Mouse (Mus musculus) retina, adult 2 months (tissue): Measurements from ENCODE around the gene Yap1.

Experiments
- DNase-seq: peaks from one replicate; pipeline ENCODE4 v3.0.0-alpha.2; 2012; ENCODE audit warnings: low read depth, low spot score

The Yap1 gene

GRCm38 (mm10) chr9:8004370-8004991, at the start of gene Yap1:
Gene Yap1 (minus strand): TSS chr9:8004596.
- peak; percentile 44 for DNase-seq

GRCm38 (mm10) chr9:8043044-8043387, 38.6 kb upstream of the Yap1 start:
- no peak for DNase-seq

GRCm38 (mm10) chr9:8042338-8043043, 38.1 kb upstream of the Yap1 start, which contains the start of gene Cfap300:
Gene Cfap300 (minus strand): TSS chr9:8042823.
- DNase-seq = peak; percentile 83

- DNase-seq = no peak
These were observed 31.1 kb upstream of the Yap1 start for GRCm38 (mm10) chr9:8035546-8035945.

GRCm38 (mm10) chr9:8035091-8035490, 30.7 kb upstream of the Yap1 start:
- no peak for DNase-seq

- DNase-seq = no peak
These were observed 29.7 kb upstream of the Yap1 start for GRCm38 (mm10) chr9:8034143-8034542.

- no peak for DNase-seq
These were observed 28.5 kb upstream of the Yap1 start for GRCm38 (mm10) chr9:8032847-8033246.

- no peak for DNase-seq
These were observed 14.2 kb upstream of the Yap1 start for GRCm38 (mm10) chr9:8018609-8019008.

- DNase-seq = no peak
These were observed 13.0 kb upstream of the Yap1 start for GRCm38 (mm10) chr9:8017253-8017913.

- no peak for DNase-seq
These were observed 810 bp downstream of the Yap1 start for GRCm38 (mm10) chr9:8003301-8004271.

- DNase-seq = no peak
These were observed 1.6 kb downstream of the Yap1 start for GRCm38 (mm10) chr9:8002806-8003205.

- no peak for DNase-seq
These were observed 3.0 kb downstream of the Yap1 start for GRCm38 (mm10) chr9:8001352-8001751.

GRCm38 (mm10) chr9:7994275-7994674, 10.1 kb downstream of the Yap1 start:
- DNase-seq = no peak

- DNase-seq = no peak
These were observed 11.7 kb downstream of the Yap1 start for GRCm38 (mm10) chr9:7992651-7993050.

- no peak for DNase-seq
These were observed 13.5 kb downstream of the Yap1 start for GRCm38 (mm10) chr9:7990897-7991296.

- DNase-seq = no peak
These were observed 17.3 kb downstream of the Yap1 start for GRCm38 (mm10) chr9:7987119-7987518.

GRCm38 (mm10) chr9:7984287-7984686, 20.1 kb downstream of the Yap1 start:
- DNase-seq = no peak

GRCm38 (mm10) chr9:7983665-7984064, 20.7 kb downstream of the Yap1 start:
- no peak for DNase-seq

GRCm38 (mm10) chr9:7980162-7980561, 24.2 kb downstream of the Yap1 start:
- no peak for DNase-seq

- no peak for DNase-seq
These were observed 25.1 kb downstream of the Yap1 start for GRCm38 (mm10) chr9:7979153-7979916.

- DNase-seq = no peak
These were observed 25.9 kb downstream of the Yap1 start for GRCm38 (mm10) chr9:7978502-7978901.
